Mouse (Mus musculus) gastrocnemius, postnatal 10 days (tissue): ENCODE measurements around the gene Opcml. TPM values are rescaled to one million over a fixed set of nuclear protein-coding genes. Genes with fewer than 3 reads are reported as not detected.

Experiments used
- DNase-seq: peaks from one replicate; pipeline ENCODE4 v3.0.0; 2021; ENCODE audit warnings: mixed read lengths
- total RNA-seq, 2 experiments: library from RNA; stranded (reverse); gene quantifications; 2 replicates each; pipeline ENCODE4 v1.2.3; 2021

Opcml gene
- total RNA-seq, 2 experiments from 2014 or later = 5.0 to 5.7 TPM

DNA sequence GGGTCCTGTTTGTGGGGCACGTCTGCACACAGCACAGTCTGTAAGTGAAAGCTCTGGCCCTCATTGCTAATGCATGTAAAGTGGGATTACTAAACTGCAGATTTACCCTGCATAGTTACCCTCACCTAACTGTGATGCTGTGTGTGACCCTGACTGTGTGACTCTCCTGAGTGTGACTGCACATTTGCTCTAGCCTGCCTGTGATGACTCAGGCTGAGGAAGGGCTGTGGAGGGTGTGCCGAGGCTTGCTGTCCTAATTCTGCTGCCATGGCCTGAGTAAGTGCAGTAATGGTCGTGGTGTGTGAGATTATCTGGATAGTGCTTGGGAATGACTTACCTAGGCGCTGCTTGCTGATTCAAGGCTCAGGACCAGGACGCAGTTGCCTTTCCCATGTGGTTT, 52.2 kb downstream of the Opcml start:
- no peak for DNase-seq

DNA sequence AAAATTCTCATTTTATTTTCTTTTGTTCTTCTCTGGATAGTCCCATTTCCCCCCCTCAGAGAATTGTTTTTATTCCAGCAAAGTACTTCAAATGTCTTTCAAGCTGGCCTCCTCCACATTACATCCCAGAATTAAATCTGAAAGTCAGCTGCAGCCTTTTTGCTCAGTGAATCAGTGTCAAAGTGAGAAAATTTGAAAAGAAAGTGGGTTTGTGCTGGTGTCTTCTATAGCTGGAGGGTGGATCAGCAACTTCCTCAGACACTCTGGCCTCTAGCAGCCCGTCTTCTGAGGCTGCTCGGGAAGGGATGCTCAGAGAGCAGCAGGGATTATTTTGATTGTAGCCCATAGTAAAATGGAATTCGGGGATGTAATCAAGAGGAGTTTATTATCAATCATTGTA, 81.0 kb downstream of the Opcml start:
- no peak for DNase-seq

DNA sequence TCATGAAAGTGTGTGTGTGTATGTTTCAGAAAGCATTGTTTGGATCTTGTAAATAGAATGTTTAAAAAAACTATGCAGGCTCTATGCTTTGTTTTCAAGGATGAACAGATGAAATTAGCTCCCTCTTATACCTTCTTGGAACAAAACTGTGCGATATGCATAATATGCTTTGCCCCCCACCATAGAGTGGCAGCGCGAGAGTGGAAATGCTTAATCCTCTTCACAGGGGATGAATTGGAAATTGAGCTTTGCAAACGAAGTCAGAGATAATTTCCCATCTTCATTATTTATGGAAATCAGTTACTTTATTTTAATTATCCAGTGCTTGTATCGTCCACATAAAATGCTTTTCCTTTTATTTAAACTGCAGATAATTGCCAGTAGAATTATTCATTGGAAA, 99.1 kb downstream of the Opcml start:
- no peak for DNase-seq

DNA sequence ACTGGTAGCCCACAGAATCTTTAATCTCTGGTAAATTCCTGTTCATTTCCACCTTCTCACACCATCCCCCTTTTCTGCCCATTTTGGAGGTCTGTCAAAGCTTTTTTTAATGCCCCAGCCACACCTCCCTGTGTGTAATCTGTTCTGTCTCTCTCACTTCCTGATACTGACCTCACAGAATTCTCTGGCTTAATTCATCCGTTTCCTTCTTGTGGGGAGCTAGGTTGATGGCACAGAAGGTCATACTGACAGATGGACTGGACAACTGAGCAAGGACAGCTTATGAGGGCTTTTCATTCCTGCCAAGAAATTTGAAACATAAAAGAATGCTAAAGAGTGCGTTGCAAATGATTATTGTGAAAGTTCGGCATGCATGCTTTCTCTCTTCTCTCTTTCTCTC, 126.7 kb downstream of the Opcml start:
- no peak for DNase-seq

DNA sequence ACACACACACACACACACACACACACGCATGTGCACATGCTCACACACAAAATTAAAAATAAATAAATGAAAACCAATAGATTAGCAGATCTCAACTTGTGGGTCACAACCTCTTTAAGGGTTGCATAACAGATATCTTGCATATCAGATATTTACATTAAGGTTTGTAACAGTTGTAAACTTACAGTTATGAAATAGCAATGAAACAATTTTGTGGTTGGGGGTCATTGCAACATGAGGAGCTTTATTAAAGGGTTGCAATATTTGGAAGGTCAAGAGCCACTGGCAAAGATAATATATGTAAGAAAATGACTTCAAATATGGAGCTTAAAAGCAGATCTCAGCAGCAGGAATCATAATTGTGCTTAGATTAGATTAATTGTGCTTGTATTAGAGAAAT, 132.9 kb downstream of the Opcml start:
- no peak for DNase-seq

DNA sequence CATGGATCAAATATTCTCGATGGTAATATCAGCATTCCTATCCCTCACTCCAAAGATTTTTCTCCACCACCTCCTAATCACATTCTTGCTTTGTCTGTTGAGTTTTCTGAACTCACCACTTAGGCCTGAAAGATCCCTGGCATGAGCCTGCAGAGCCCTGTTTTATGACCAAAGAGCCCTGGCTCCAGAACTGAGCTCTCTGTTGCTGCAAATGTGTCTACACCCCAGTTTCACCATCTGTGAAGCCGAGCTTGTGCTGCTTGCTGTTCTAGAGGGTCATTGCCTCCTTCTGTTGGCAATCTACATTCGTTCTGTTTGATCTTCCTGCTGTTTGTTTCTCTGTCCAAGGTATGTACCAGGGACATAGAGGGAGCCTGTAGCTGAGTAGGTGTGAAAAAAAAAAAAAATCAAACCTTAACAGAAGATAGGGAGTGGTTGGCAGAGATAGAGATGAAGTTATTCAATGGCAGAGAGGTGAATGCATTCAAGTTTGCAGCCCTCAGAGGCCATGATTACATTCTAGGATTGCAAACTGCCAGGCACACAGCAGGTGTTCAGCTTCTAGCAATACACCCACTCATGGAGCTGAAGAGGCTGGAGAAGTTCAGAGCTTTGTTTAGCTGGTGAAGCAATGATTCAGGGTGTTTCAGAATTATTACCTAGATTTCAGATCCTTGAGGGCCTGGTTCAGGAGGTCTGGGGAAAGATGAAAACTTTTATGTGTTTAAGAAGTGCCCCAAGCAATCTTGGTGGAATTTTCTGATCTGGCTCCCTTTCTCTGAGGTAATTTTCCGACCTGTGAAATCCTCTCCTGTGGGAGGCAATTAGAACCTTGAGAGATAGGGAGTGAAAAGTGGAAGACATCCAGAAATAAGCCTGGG, 133.6 kb downstream of the Opcml start:
- no peak for DNase-seq

DNA sequence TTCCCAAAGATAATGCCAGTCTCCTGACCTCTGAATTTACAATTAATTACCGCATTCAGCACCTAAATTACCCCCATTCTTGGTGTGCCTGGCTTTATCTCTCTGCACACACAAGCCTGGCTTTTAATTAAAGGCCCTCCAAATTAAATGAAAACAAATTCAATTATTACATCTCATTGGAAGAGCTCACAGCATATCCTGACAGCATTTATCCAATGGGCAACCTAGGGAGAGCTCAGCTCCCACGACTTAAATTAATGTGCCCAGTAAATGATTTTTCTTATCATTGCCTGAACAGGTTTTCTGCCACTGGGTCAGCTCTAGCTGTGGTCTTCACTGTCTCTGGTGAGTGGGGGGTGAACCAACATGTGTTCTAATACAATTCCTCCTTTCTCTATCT, 135.1 kb downstream of the Opcml start:
- no peak for DNase-seq

DNA sequence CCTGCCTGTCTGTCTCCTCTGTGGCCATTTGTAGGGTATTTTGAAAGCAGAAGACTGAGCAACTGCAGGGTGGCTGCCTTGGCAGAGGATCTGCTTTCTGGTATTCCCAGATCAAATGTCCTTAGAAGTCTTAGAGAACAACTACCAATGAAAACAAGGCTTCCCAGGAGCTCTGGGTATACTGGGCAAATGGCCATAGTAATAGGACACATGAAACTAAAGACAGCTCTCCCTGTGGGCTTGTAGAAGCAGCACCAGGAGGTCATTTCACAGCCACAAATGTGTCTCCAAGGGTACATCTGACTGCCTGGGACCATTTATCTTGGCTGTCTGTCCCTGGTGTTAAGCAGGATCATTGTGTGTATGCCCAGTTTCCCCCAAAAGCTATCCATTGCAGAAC, 146.7 kb downstream of the Opcml start:
- DNase-seq = no peak

DNA sequence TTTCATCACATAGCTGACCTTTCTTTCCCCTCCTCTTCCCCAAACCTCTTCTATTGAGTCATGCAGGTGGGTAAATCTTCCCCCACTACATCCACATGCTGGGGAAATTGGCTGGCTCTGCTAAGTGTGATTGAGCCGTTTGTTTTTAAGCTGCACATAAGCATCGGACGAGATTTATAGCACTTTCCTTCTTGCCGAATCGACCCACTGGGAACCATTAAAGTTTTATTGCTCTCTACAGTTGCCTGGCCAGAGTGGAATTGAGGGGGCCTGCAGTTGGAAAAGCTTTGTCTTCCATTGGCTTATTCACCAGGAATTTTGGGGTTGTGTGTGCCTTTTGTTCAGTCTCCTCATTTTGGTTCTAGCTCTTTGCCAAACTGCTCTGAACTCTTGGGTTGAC, 147.1 kb downstream of the Opcml start:
- DNase-seq = no peak

DNA sequence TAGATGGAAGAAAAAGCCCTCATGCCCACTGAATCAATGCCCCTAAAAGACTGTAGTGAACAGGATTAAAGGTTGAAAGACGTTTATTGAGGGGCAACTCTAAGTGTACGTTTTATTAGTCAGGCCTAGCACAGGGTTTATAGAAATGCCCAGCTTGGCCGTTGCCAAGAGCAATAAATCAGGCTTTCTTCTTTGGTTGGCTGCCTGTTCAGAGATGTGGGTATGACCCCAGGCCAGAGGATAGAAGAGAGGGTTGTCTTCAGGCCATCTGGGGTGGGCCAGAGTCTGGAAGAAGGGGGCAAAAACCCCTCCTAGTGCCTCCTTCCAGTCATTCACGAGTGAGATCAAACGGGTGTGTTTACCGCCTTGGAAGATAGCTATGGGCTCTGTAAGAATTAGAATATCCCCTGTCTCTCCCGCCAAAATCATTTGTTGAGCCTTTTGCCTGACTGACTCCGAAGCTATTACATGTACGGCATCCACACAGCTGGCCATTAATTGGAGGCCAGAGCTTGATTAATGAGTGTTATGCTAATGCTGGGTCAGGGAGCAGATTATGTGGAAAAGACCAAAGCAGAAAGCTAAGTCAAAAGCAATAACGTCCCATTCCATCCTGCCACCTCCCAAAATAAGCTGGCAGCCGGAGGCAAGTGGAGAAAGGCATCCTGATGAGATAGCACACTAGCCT, 154.9 kb downstream of the Opcml start:
- no peak for DNase-seq

DNA sequence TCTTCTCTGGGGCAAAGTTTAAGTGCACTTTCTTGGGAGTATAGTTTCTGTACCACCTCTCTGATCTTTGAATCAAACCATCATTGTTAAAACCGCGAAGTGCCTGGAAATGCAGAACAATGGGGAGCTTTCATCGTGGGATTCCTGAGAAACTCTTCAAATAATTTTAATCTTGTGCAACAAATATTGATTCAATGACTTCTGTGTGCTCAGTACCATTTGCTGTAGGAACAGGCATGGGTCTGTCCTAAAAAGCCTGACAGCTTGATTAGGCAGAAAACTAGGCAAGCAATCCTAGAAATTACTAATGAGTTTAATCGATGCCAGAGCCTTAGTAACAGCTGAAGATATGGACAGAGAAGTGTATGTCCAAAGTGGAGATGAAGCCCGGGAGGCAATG, 160.5 kb downstream of the Opcml start:
- DNase-seq = no peak

DNA sequence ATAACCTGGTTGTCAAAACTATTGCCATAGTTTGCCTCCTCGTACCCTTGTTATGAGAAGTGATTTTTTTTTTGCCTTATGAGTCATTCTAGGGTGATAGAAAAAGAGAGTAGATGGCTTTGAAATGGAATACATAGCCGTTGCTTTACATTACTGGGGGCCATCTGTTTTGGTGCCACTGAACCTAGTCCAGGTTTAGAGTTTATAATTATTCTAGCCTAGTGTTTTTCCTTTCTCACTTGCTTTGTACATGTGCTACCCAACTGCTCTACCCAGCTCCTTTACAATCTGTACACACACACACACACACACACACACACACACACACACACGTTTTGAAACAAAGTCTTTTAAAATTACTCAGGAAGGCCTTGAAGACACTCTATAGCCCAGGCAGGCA, 171.1 kb downstream of the Opcml start:
- DNase-seq = no peak

DNA sequence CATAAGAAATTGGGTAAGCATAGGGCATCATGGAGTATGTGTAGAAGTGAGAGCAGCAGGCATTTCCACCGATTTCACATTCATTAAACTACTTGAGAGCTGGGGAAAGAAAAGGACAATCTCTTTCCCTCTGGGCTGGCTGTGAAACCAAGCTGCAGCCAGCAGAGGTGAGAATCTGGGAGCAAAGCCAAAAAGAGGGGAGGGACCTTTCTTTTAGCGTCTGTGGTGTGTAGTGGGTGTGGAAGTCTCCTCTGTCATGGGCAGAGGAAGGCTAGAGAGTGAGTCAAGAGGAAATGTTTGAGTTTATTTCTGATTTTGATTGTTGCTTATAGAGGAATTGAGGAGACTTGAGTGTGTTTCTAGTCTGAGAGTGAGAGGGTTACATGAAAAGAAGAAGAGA, 172.8 kb downstream of the Opcml start:
- DNase-seq = no peak

DNA sequence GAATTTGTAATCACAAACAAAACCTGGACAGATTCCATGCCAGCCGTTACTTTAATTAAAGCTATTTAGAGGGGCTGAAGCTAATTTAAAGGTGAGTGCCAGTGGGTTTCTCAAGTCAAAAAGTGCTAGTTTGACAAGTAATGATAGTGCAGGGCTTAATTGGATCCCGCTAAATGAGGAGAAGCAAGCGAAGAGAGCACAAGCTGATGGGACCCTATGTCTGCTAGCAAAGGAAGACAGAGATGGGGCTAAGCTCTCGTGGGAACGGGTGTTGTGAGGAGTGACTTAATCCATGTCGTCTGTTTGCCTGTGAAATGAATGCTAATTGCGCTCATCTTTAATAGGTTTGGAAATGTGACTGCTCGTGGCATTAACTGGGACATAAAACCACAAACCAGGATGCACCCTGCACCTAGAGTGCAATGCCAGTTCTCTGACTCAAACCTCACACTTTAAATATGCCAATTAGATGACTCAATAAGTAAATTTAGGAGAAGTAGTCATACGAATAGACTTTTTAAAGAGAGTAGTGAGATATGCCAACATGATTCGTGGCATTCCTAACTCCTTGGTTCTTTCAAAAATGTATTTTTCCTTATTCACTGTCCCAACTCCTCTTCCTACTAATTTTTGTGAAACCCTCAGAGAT, 174.5 kb downstream of the Opcml start:
- no peak for DNase-seq

DNA sequence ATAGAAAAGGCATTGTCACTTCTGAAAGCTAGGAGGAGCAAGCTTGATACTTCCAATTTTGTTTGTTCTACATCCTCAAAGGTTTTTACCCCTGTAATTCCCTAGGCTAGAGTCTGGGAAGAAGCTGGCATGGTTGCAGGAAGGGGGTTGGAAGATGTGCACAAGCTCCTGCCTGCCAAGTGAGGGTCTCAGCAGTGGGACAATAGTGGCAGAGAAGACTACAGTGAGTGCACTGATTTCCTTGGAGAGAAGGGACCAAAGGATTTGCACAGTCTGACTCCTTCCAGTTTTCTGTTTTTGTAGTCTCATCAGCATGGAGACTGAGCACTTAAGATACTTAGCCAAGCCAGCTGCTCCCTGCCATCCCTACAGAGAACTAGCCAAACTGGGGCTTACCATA, 177.7 kb downstream of the Opcml start:
- DNase-seq = no peak

DNA sequence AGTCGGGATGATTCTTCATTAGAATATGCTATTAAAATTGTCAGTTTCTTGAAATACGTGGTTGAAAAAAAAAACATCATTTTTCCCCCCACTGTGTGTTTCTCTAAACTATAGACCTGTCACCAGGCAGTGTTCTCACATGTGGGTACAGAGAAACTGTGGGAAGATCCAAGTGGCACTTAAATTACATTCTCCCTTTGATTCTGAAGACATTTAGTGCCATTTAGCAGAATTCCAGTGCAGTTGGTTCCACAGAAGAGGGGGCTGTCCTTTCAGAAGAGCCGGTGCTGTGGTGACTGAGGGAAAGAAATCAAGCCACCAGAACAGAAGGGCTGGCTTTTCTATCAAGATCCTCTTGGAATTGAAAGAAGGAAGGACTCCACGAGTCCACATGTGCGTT, 181.7 kb downstream of the Opcml start:
- DNase-seq = no peak

DNA sequence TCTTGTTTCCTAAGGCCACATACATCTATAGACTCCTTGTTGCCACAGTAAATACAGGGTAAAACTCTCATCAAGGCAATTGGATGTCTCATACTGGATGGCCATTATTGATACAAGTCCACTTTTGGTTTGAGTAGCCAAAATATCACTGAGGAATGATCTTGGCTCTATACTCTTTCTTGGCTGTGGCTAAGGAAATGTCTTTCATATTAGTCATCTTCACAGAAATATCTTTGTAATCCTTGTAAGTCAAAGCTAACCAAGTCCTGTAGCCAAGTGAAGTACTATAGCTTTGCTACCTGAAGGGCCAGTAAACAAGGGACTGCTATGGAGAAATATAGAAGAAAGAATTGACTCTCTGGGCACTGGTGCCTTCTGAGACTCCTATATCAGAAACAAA, 192.0 kb downstream of the Opcml start:
- no peak for DNase-seq

DNA sequence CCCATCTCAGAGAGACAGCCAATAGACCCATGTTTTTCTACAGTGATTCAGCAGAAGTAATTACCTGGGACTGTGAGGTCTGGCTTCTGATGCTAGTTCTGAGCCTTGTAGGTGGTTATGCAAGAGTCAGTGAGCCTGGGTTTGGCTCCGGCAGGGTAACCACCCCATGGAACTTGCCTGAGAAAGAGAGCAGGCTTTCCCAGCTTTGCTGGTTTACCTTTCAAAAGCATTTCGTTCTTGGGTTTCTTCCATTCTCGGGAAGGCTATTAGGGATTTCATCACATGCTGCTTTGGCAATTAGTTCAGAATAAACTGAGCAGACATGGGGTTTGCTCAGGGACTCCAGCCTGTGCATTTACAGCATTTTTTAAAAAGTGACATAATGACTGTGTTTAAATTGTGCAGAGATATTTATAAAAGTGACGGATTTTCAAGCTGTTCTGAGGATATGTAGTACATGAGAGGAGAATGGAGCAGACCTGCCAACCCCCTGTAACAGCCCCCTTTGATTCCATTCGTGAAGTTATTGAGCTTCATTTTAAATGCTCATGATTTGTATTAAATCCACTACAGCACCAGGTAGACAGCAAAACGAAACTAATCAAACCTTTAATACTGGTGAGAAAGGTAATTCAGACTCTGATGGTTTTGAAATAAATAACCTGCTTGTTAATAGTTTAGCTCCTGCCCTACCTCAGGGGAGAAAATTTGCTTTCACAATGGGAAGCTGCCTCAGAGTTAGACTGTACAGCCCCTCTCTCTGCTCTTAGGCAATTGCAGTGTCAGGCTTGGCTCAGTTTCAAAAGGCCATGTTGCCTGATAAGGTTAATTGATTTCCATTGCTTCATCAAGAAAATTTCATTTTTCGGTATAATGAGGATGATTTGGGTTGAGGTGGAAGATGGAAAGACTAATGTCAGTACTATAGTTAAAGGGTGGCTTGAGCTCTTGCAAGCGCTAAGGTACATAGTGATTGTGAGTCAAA, 196.3 kb downstream of the Opcml start:
- DNase-seq = no peak

DNA sequence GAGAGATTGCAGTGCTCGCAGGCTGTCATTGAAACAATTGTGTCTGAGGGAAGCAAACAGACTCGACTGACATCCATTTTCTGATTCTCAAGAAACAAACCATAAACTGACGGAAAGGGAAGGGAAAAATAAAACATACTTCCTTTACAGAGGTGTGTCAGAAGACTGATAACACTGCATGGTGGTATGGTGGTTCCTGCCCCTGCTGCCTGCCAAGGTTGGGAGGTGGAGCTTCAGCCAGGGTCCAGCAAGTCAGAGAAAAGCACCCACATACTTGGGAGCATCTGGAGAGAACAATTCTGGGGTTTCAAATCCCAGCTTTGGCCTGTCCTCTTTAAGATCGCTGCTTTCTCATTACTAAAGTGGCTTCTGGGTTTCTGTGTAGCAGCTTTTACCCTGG, 201.0 kb downstream of the Opcml start:
- no peak for DNase-seq

DNA sequence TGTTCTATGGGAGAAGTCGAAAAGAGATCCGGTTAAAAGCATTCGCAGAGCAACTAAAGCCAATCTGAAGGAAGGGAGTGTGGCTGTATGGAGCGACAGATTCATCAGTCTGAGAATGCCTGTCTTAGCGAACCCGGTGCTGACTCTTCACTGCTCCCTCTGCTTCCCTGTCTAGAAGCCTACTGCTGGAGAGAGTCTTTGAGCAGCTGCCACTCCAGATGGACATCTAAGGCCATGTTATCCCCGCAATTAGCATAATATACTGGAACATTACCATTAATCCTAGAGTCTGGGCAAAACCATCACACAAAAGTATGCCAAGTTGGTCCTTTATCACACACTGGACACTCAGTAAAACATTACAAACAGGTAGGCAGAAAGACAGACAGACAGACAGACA, 206.0 kb downstream of the Opcml start:
- no peak for DNase-seq

DNA sequence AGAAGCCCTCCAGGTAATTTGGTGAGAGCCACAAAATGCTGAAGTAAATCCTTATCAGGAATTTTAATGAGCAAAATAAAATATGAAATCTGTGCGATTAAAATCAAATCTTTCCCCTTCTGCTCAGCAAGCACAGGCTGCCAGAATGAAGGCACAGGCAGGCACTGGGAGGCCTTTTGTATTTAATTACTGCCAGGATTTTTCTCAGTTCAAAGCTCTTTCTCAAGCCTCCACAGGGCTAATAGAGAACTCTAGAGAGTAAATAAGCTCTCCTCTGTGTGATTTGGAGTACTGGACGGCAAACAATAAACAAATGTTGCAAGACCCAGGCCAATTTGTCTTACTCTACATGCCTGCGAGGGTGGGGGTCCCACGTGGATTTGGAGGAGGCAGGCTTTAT, 208.2 kb downstream of the Opcml start:
- DNase-seq = no peak

DNA sequence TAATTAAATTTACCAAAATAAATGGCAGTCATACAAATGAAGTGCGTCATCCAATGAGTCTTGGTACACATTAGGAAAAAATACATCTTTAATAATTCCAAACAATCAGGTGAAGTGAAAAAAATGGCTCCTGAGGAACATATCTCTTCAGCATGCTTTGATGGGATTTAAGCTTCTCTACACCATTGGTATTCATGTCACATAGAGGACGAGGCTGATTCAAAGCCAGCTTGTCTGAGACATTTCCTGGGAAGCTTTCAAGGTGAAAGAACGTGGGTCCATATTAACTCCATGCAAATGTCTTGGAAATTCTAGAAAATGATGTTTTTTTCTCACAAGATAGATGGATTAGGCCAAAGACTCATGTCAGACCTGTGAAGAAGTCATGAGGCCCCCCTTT, 212.6 kb downstream of the Opcml start:
- no peak for DNase-seq
